Comparison of ENCODE assay signal across 9 mouse cellular contexts in genomic region chr1:136951946-136952531, GRCm38 (mm10). TPM values are rescaled to one million over a fixed set of nuclear protein-coding genes. Genes with fewer than 3 reads are reported as not detected.
DNase-seq lines count a peak whose midpoint lies in the region; ATAC-seq lines count a peak whose summit lies in the region.
"Had no signal": no experiment of that assay in that cellular context is flagged by ENCODE, and none has a peak within 500 bp of the region (broad histone marks: within the 10 kb centered on the region; RNA-seq: fewer than 3 reads in every experiment).

No protein-coding gene starts in this region.

- H3K9ac ChIP-seq in hindbrain, embryonic 14.5 days, result no peak overlapping the region
- no peak overlapping the region for H3K9ac ChIP-seq in midbrain, embryonic 12.5 days (replicated peaks)

- peak overlapping the region; percentile 64 for H3K4me3 ChIP-seq in heart, embryonic 10.5 days
- H3K4me3 ChIP-seq in hindbrain, embryonic 14.5 days (replicated peaks; ENCODE audit: low read length), result no peak overlapping the region; the same call in 1 of the 2 replicates
- H3K4me3 ChIP-seq in midbrain, embryonic 12.5 days, result peak overlapping the region; percentile 13; the same call in 1 of the 2 replicates

- peaks cover 36% of the 10 kb centered on the region for H3K4me1 ChIP-seq in heart, embryonic 10.5 days
- H3K4me1 ChIP-seq in hindbrain, embryonic 14.5 days (replicated peaks; ENCODE audit: control insufficient read depth, insufficient read depth, low read length), result peaks cover 17% of the 10 kb centered on the region; the same call in 1 of the 2 replicates
- H3K4me1 ChIP-seq in midbrain, embryonic 12.5 days, result peaks cover 31% of the 10 kb centered on the region

- H3K36me3 ChIP-seq in heart, embryonic 10.5 days, result no peaks in the 10 kb centered on the region
- H3K36me3 ChIP-seq in hindbrain, embryonic 14.5 days (replicated peaks; ENCODE audit: control insufficient read depth, insufficient read depth), result no peaks in the 10 kb centered on the region
- no peaks in the 10 kb centered on the region for H3K36me3 ChIP-seq in midbrain, embryonic 12.5 days

- H3K9me3 ChIP-seq in heart, embryonic 10.5 days, result no peaks in the 10 kb centered on the region
- H3K9me3 ChIP-seq in hindbrain, embryonic 14.5 days (ENCODE audit: control insufficient read depth, low read length), result no peaks in the 10 kb centered on the region
- 0 out of 2 replicates have a peak, but pooled peaks cover 3% of the 10 kb centered on the region for H3K9me3 ChIP-seq in midbrain, embryonic 12.5 days

- DNase-seq in heart, embryonic 10.5 days (ENCODE audit: low spot score), result no peak
- DNase-seq in heart, adult 9 months (ENCODE audit: low spot score in 2 of 2), result no peak
- DNase-seq in ZHBTc4 (ENCODE audit: low read depth, low spot score), result peak; percentile 73
- no peak for DNase-seq in hindbrain, embryonic 14.5 days (ENCODE audit: low spot score)
- no peak for DNase-seq in right cerebral cortex, adult 18-20 months
- no peak for DNase-seq in cerebellum, adult 11 months
- no peak for DNase-seq in cerebellum, postnatal 14 days

- H3K4me2 ChIP-seq in hindbrain, embryonic 14.5 days (replicated peaks), result peak overlapping the region; percentile 44
- peak overlapping the region; percentile 64 for H3K4me2 ChIP-seq in midbrain, embryonic 12.5 days (replicated peaks)

- ATAC-seq in hindbrain, embryonic 14.5 days (ENCODE audit: low FRiP score), result no peak
- no peak for ATAC-seq in midbrain, embryonic 12.5 days (ENCODE audit: low FRiP score, low read depth)
- ATAC-seq: CD4-positive, CD25-positive, alpha-beta regulatory T cell, adult 4 months had no signal

- 2% methylated on average over 21 of the region's 21 CpGs for WGBS in heart, embryonic 10.5 days
- WGBS in hindbrain, embryonic 14.5 days, result 2% methylated on average over 19 of the region's 21 CpGs
- 2% methylated on average over 21 of the region's 21 CpGs for WGBS in midbrain, embryonic 12.5 days

- peaks cover 93% of the 10 kb centered on the region for H3K27me3 ChIP-seq in heart, embryonic 10.5 days (ENCODE audit: insufficient read depth, poor library complexity, severe bottlenecking)
- peaks cover 100% of the 10 kb centered on the region for H3K27me3 ChIP-seq in hindbrain, embryonic 14.5 days (ENCODE audit: control insufficient read depth, insufficient read depth, low read length)
- H3K27me3 ChIP-seq in midbrain, embryonic 12.5 days, result peaks cover 99% of the 10 kb centered on the region

- H3K27ac ChIP-seq in heart, embryonic 10.5 days, result no peak overlapping the region
- H3K27ac ChIP-seq in hindbrain, embryonic 14.5 days, result no peak overlapping the region
- H3K27ac ChIP-seq in midbrain, embryonic 12.5 days (replicated peaks), result no peak overlapping the region

RNA-seq across cellular contexts. Expression of gene Nr5a2, which starts 8.2 kb away (rescaled TPM):
- polyA plus RNA-seq in heart, embryonic 10.5 days (2016; fragmentation: Nextera tagmentation; extraction: Ambion mirVana), result 0.12 and 1.6 TPM in 2 replicates
- polyA plus RNA-seq in hindbrain, embryonic 14.5 days (2014; fragmentation: Nextera tagmentation; extraction: Ambion mirVana), result 1.0 and 1.3 TPM in 2 replicates
- polyA plus RNA-seq in midbrain, embryonic 12.5 days (2016; fragmentation: Nextera tagmentation; extraction: Ambion mirVana), result 1.3 and 2.0 TPM in 2 replicates
